12 mouse cellular contexts compared by ENCODE assay signal in genomic region chr2:26410931-26411411, GRCm38 (mm10). TPM values are rescaled to one million over a fixed set of nuclear protein-coding genes. Genes with fewer than 3 reads are reported as not detected.
A peak's percentile ranks its signal among the peaks of the same experiment; 100 is the strongest.
DNase-seq lines count a peak whose midpoint lies in the region; ATAC-seq and TF ChIP-seq lines count a peak whose summit lies in the region.
"Had no signal": no experiment of that assay in that cellular context is flagged by ENCODE, and none has a peak within 500 bp of the region (broad histone marks: within the 10 kb centered on the region; RNA-seq: fewer than 3 reads in every experiment).

No protein-coding gene starts in this region.

- no peak overlapping the region for H3K4me2 ChIP-seq in midbrain, postnatal 0 days (ENCODE audit: low read depth, low read length, poor library complexity, severe bottlenecking)
- H3K4me2 ChIP-seq in midbrain, embryonic 15.5 days = no peak overlapping the region
- H3K4me2 ChIP-seq: forebrain, embryonic 12.5 days had no signal

- H3K27me3 ChIP-seq in midbrain, postnatal 0 days (ENCODE audit: insufficient read depth, low read length) = no peaks in the 10 kb centered on the region
- H3K27me3 ChIP-seq in midbrain, embryonic 15.5 days (replicated peaks) = no peaks in the 10 kb centered on the region
- H3K27me3 ChIP-seq: forebrain, embryonic 12.5 days had no signal

- no peak overlapping the region for H3K27ac ChIP-seq in midbrain, postnatal 0 days (ENCODE audit: low read depth, low read length)
- no peak overlapping the region for H3K27ac ChIP-seq in midbrain, embryonic 15.5 days
- H3K27ac ChIP-seq: forebrain, embryonic 12.5 days; liver, embryonic 14.5 days had no signal

- no peak for ATAC-seq in midbrain, postnatal 0 days (ENCODE audit: low FRiP score)
- no peak for ATAC-seq in midbrain, embryonic 15.5 days (replicated peaks)

- no peak for TF ChIP-seq CTCF in midbrain, postnatal 0 days (IDR thresholded peaks at IDR 0.05)

- H3K36me3 ChIP-seq in midbrain, postnatal 0 days (ENCODE audit: insufficient read depth, low read length) = peaks cover 45% of the 10 kb centered on the region
- H3K36me3 ChIP-seq in midbrain, embryonic 15.5 days (replicated peaks) = peaks cover 54% of the 10 kb centered on the region

- H3K4me1 ChIP-seq in midbrain, postnatal 0 days (ENCODE audit: insufficient read depth, low read length) = peaks cover 22% of the 10 kb centered on the region
- peaks cover 30% of the 10 kb centered on the region for H3K4me1 ChIP-seq in midbrain, embryonic 15.5 days

- no peak overlapping the region for H3K4me3 ChIP-seq in midbrain, postnatal 0 days (ENCODE audit: low read depth, low read length)
- no peak overlapping the region for H3K4me3 ChIP-seq in midbrain, embryonic 15.5 days
- H3K4me3 ChIP-seq: forebrain, embryonic 12.5 days had no signal

- no peaks in the 10 kb centered on the region for H3K9me3 ChIP-seq in midbrain, postnatal 0 days (ENCODE audit: low read length)
- no peaks in the 10 kb centered on the region for H3K9me3 ChIP-seq in midbrain, embryonic 15.5 days
- H3K9me3 ChIP-seq: forebrain, embryonic 12.5 days had no signal

- peak; percentile 45 to 51 for DNase-seq in cerebellum, postnatal 10 days
- DNase-seq in cerebellum, postnatal 4 days (ENCODE audit: low spot score in 2 of 2) = no peak
- peak; percentile 56 for DNase-seq in kidney, adult 18-20 months
- no peak for DNase-seq in kidney, postnatal 4 days
- DNase-seq in midbrain, postnatal 0 days (ENCODE audit: low spot score) = peak; percentile 37
- peak; percentile 65 for DNase-seq in kidney, postnatal 14 days
- no peak for DNase-seq in thymus, postnatal 0 days (ENCODE audit: low spot score)
- DNase-seq: heart, adult 11 months; thymus, postnatal 25 days had no signal

- H3K9ac ChIP-seq in midbrain, postnatal 0 days (replicated peaks; ENCODE audit: low read length, poor library complexity, severe bottlenecking) = no peak overlapping the region
- no peak overlapping the region for H3K9ac ChIP-seq in midbrain, embryonic 15.5 days
- H3K9ac ChIP-seq: forebrain, embryonic 12.5 days; liver, embryonic 14.5 days had no signal

- WGBS in midbrain, postnatal 0 days = 75% methylated on average over 5 of the region's 5 CpGs
- WGBS in midbrain, embryonic 15.5 days = 71% methylated on average over 5 of the region's 5 CpGs

RNA-seq across cellular contexts. Expression of gene Inpp5e, which starts 2.0 kb away (rescaled TPM):
- 29.0 and 32.2 TPM in 2 replicates for total RNA-seq in midbrain, postnatal 0 days (2014; rRNA removed)
- 16.5 and 18.2 TPM in 2 replicates for polyA plus RNA-seq in midbrain, postnatal 0 days (2015; fragmentation: Nextera tagmentation; extraction: Ambion mirVana)
- polyA plus RNA-seq in midbrain, embryonic 15.5 days (2015; fragmentation: Nextera tagmentation; extraction: Ambion mirVana) = 27.7 and 28.6 TPM in 2 replicates
- 13.9 and 14.1 TPM in 2 replicates for polyA plus RNA-seq in thymus, postnatal 0 days (2015; fragmentation: Nextera tagmentation; extraction: Ambion mirVana)

RNA-seq across cellular contexts. Expression of gene Pmpca, which starts 21.8 kb away (rescaled TPM):
- 64.8 and 71.1 TPM in 2 replicates for total RNA-seq in midbrain, postnatal 0 days (2014; rRNA removed)
- 85.1 and 91.9 TPM in 2 replicates for polyA plus RNA-seq in midbrain, postnatal 0 days (2015; fragmentation: Nextera tagmentation; extraction: Ambion mirVana)
- 92.1 and 97.6 TPM in 2 replicates for polyA plus RNA-seq in midbrain, embryonic 15.5 days (2015; fragmentation: Nextera tagmentation; extraction: Ambion mirVana)
- 81.8 and 83.4 TPM in 2 replicates for polyA plus RNA-seq in thymus, postnatal 0 days (2015; fragmentation: Nextera tagmentation; extraction: Ambion mirVana)

RNA-seq across cellular contexts. Expression of gene Entr1, which starts 21.9 kb away (rescaled TPM):
- 157 and 162 TPM in 2 replicates for total RNA-seq in midbrain, postnatal 0 days (2014; rRNA removed)
- polyA plus RNA-seq in midbrain, postnatal 0 days (2015; fragmentation: Nextera tagmentation; extraction: Ambion mirVana) = 144 and 156 TPM in 2 replicates
- polyA plus RNA-seq in midbrain, embryonic 15.5 days (2015; fragmentation: Nextera tagmentation; extraction: Ambion mirVana) = 175 and 181 TPM in 2 replicates
- 164 and 184 TPM in 2 replicates for polyA plus RNA-seq in thymus, postnatal 0 days (2015; fragmentation: Nextera tagmentation; extraction: Ambion mirVana)

RNA-seq across cellular contexts. Expression of gene Snapc4, which starts 30.5 kb away (rescaled TPM):
- 44.7 and 66.4 TPM in 2 replicates for total RNA-seq in midbrain, postnatal 0 days (2014; rRNA removed)
- 27.8 and 29.1 TPM in 2 replicates for polyA plus RNA-seq in midbrain, postnatal 0 days (2015; fragmentation: Nextera tagmentation; extraction: Ambion mirVana)
- polyA plus RNA-seq in midbrain, embryonic 15.5 days (2015; fragmentation: Nextera tagmentation; extraction: Ambion mirVana) = 33.0 and 40.0 TPM in 2 replicates
- polyA plus RNA-seq in thymus, postnatal 0 days (2015; fragmentation: Nextera tagmentation; extraction: Ambion mirVana) = 14.2 and 19.4 TPM in 2 replicates

RNA-seq across cellular contexts. Expression of gene Sec16a, which starts 34.0 kb away (rescaled TPM):
- 63.3 and 76.7 TPM in 2 replicates for total RNA-seq in midbrain, postnatal 0 days (2014; rRNA removed)
- 9.9 and 12.6 TPM in 2 replicates for polyA plus RNA-seq in midbrain, postnatal 0 days (2015; fragmentation: Nextera tagmentation; extraction: Ambion mirVana)
- polyA plus RNA-seq in midbrain, embryonic 15.5 days (2015; fragmentation: Nextera tagmentation; extraction: Ambion mirVana) = 21.3 and 21.5 TPM in 2 replicates
- polyA plus RNA-seq in thymus, postnatal 0 days (2015; fragmentation: Nextera tagmentation; extraction: Ambion mirVana) = 12.4 and 12.9 TPM in 2 replicates

Comparison
In these comparisons a context has a peak if more than half of its experiments do, and no peak if none do; other contexts are left out.
1. DNase-seq: peak in cerebellum, postnatal 10 days (2 of 2), kidney, adult 18-20 months (single experiment), midbrain, postnatal 0 days (single experiment) and kidney, postnatal 14 days (single experiment); none in cerebellum, postnatal 4 days (0 of 2), kidney, postnatal 4 days (0 of 2) and thymus, postnatal 0 days (single experiment).